Mouse (Mus musculus): ENCODE measurements around the gene Zfp292.

- no peak for TF ChIP-seq RCOR1 (conservative IDR thresholded peaks at IDR 0.05; ENCODE audit: low read depth, low read length)
- TF ChIP-seq CTCF (conservative IDR thresholded peaks at IDR 0.05 in 1 of 2, IDR thresholded peaks at IDR 0.05 in 1 of 2; ENCODE audit: low read depth in 2 of 2, low read length in 2 of 2): no peak
- TF ChIP-seq JUND (conservative IDR thresholded peaks at IDR 0.05; ENCODE audit: low read depth, low read length): no peak
Observed at GRCm38 (mm10) chr4:34906151-34906550, 23.4 kb upstream of the Zfp292 start.
